Mouse (Mus musculus) lung, postnatal 0 days (tissue): Measurements from ENCODE around the gene Rps23.

Experiments
- CTCF ChIP-seq: IDR thresholded peaks from 2 replicates; pipeline ENCODE4 v1.5.1; 2016; ENCODE audit warnings: antibody characterized with exemption, mild to moderate bottlenecking
- EP300 ChIP-seq: IDR thresholded peaks from 2 replicates; pipeline ENCODE4 v1.6.1; 2016; ENCODE audit warnings: antibody characterized with exemption, mild to moderate bottlenecking, control low read depth

DNA sequence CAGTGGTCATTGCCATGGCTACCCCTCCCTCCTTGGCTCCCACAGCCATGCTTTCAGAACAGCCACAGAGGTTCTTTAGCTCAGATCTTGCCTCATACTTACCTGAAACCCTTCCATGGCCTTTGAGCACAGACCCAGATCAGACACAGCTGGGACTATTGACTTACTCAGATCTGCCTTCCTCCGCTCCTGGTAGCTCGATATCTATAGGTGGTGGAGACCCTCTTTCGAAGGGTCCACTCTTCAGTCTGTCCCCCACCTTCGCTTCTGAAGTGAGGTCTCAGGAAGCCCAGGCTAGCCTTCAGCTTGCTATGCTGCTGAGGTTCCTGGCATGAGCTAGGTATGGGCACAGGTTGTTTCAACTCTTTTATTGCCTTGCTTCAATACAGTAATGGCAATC is 8.0 kb upstream of the Rps23 start:
- TF ChIP-seq CTCF, result no peak
- TF ChIP-seq EP300, result no peak
